Mouse (Mus musculus): ENCODE measurements at regions not wholly inside any gene's neighbourhood (a gene's known extent, or its start where the extent isn't known, plus 50 kb on each side); places are given as distances from the start of the nearest gene placed in this dataset.

GRCm38 (mm10) chr4:142898994-142899393 is 313.8 kb downstream of the Prdm2 start:
- H3K36me3 ChIP-seq (replicated peaks) = no peaks in the 10 kb centered on the region
- no peak overlapping the region for H3K9ac ChIP-seq
- H3K4me3 ChIP-seq (replicated peaks) = no peak overlapping the region
- H3K9me3 ChIP-seq = no peaks in the 10 kb centered on the region
- WGBS = 88% methylated on average over 1 of the region's 1 CpGs
- no peak for ATAC-seq (ENCODE audit: low FRiP score)
- no peak overlapping the region for H3K4me2 ChIP-seq
- peaks cover 7% of the 10 kb centered on the region; the same call in 1 of the 2 replicates for H3K27me3 ChIP-seq
- H3K4me1 ChIP-seq = no peaks in the 10 kb centered on the region
- no peak overlapping the region for H3K27ac ChIP-seq

- 91% methylated on average over 1 of the region's 1 CpGs for WGBS
Observed at GRCm38 (mm10) chr4:142890711-142891110, 322.1 kb downstream of the Prdm2 start.

GRCm38 (mm10) chr4:142888891-142889290 is 323.9 kb downstream of the Prdm2 start:
- Histone ChIP-seq H3K9ac (no peak overlapping the region), H3K4me3 (replicated peaks) (no peak overlapping the region), H3K27ac (no peak overlapping the region), H3K9me3 (peaks cover 3% of the 10 kb centered on the region; the same call in 1 of the 2 replicates), H3K4me1 (0 out of 2 replicates have a peak, but pooled peaks cover 3% of the 10 kb centered on the region), H3K36me3 (replicated peaks) (no peaks in the 10 kb centered on the region), H3K27me3 (no peaks in the 10 kb centered on the region), H3K4me2 (no peak overlapping the region)
- no peak for ATAC-seq (ENCODE audit: low FRiP score)
- 85% methylated on average over 4 of the region's 4 CpGs for WGBS

More at GRCm38 (mm10) chr4:142890711-142891110, 322.1 kb downstream of the Prdm2 start:
- no peak overlapping the region for H3K4me3 ChIP-seq (replicated peaks)
- peaks cover 3% of the 10 kb centered on the region; the same call in 1 of the 2 replicates for H3K9me3 ChIP-seq
- 0 out of 2 replicates have a peak, but pooled peaks cover 4% of the 10 kb centered on the region for H3K27me3 ChIP-seq
- H3K36me3 ChIP-seq (replicated peaks) = no peaks in the 10 kb centered on the region
- no peak overlapping the region for H3K9ac ChIP-seq
- H3K4me1 ChIP-seq = 0 out of 2 replicates have a peak, but pooled peaks cover 3% of the 10 kb centered on the region
- H3K4me2 ChIP-seq = no peak overlapping the region
- H3K27ac ChIP-seq = no peak overlapping the region
- ATAC-seq (ENCODE audit: low FRiP score) = no peak

GRCm38 (mm10) chr4:142887876-142888275 is 324.9 kb downstream of the Prdm2 start:
- Histone ChIP-seq H3K4me1 (0 out of 2 replicates have a peak, but pooled peaks cover 3% of the 10 kb centered on the region), H3K36me3 (replicated peaks) (no peaks in the 10 kb centered on the region), H3K27ac (no peak overlapping the region), H3K27me3 (no peaks in the 10 kb centered on the region), H3K9me3 (peaks cover 3% of the 10 kb centered on the region; the same call in 1 of the 2 replicates), H3K4me2 (no peak overlapping the region), H3K9ac (no peak overlapping the region), H3K4me3 (replicated peaks) (no peak overlapping the region)
- WGBS = 82% methylated on average over 6 of the region's 6 CpGs
- no peak for ATAC-seq (ENCODE audit: low FRiP score)

GRCm38 (mm10) chr4:142880323-142880759 is 332.5 kb downstream of the Prdm2 start:
- Histone ChIP-seq H3K27ac (no peak overlapping the region), H3K36me3 (replicated peaks) (no peaks in the 10 kb centered on the region), H3K9ac (no peak overlapping the region), H3K9me3 (no peaks in the 10 kb centered on the region), H3K4me2 (no peak overlapping the region), H3K27me3 (no peaks in the 10 kb centered on the region), H3K4me1 (peaks cover 5% of the 10 kb centered on the region), H3K4me3 (replicated peaks) (no peak overlapping the region)
- peak; percentile 77 for ATAC-seq (ENCODE audit: low FRiP score)
- 13% methylated on average over 2 of the region's 2 CpGs for WGBS

- no peaks in the 10 kb centered on the region for H3K36me3 ChIP-seq (replicated peaks)
- no peak overlapping the region for H3K9ac ChIP-seq
- WGBS = 93% methylated on average over 3 of the region's 3 CpGs
- H3K4me2 ChIP-seq = no peak overlapping the region
- ATAC-seq (ENCODE audit: low FRiP score) = no peak
- H3K4me1 ChIP-seq = peaks cover 5% of the 10 kb centered on the region
- 0 out of 2 replicates have a peak, but pooled peaks cover 3% of the 10 kb centered on the region for H3K27me3 ChIP-seq
- H3K4me3 ChIP-seq (replicated peaks) = no peak overlapping the region
- H3K9me3 ChIP-seq = no peaks in the 10 kb centered on the region
- H3K27ac ChIP-seq = no peak overlapping the region
Observed at GRCm38 (mm10) chr4:142876151-142876550, 336.6 kb downstream of the Prdm2 start.

GRCm38 (mm10) chr4:142875105-142875504 is 337.7 kb downstream of the Prdm2 start:
- Histone ChIP-seq H3K9ac (no peak overlapping the region), H3K36me3 (replicated peaks) (no peaks in the 10 kb centered on the region), H3K27me3 (0 out of 2 replicates have a peak, but pooled peaks cover 3% of the 10 kb centered on the region), H3K4me1 (peaks cover 2% of the 10 kb centered on the region), H3K4me3 (replicated peaks) (no peak overlapping the region), H3K9me3 (no peaks in the 10 kb centered on the region), H3K4me2 (no peak overlapping the region), H3K27ac (no peak overlapping the region)
- no peak for ATAC-seq (ENCODE audit: low FRiP score)
- 80% methylated on average over 5 of the region's 5 CpGs for WGBS

GRCm38 (mm10) chr4:142866341-142866740 is 346.5 kb downstream of the Prdm2 start:
- no peak for ATAC-seq (ENCODE audit: low FRiP score)
- no peaks in the 10 kb centered on the region for H3K27me3 ChIP-seq
- no peak overlapping the region for H3K4me3 ChIP-seq (replicated peaks)
- no peak overlapping the region for H3K9ac ChIP-seq
- no peaks in the 10 kb centered on the region for H3K9me3 ChIP-seq
- no peak overlapping the region for H3K4me2 ChIP-seq
- no peak overlapping the region for H3K27ac ChIP-seq
- no peaks in the 10 kb centered on the region for H3K4me1 ChIP-seq
- H3K36me3 ChIP-seq (replicated peaks) = no peaks in the 10 kb centered on the region
- WGBS = 91% methylated on average over 7 of the region's 7 CpGs

GRCm38 (mm10) chr4:142865593-142865992 is 347.2 kb downstream of the Prdm2 start:
- WGBS = 85% methylated on average over 2 of the region's 2 CpGs
- Histone ChIP-seq H3K27me3 (no peaks in the 10 kb centered on the region), H3K9ac (no peak overlapping the region), H3K9me3 (no peaks in the 10 kb centered on the region), H3K36me3 (replicated peaks) (no peaks in the 10 kb centered on the region), H3K4me3 (replicated peaks) (no peak overlapping the region), H3K4me2 (no peak overlapping the region), H3K27ac (no peak overlapping the region), H3K4me1 (no peaks in the 10 kb centered on the region)
- no peak for ATAC-seq (ENCODE audit: low FRiP score)

- Histone ChIP-seq H3K4me1 (no peaks in the 10 kb centered on the region), H3K9ac (no peak overlapping the region), H3K27ac (no peak overlapping the region), H3K4me2 (no peak overlapping the region), H3K36me3 (replicated peaks) (no peaks in the 10 kb centered on the region), H3K4me3 (replicated peaks) (no peak overlapping the region), H3K27me3 (no peaks in the 10 kb centered on the region), H3K9me3 (no peaks in the 10 kb centered on the region)
- WGBS = 85% methylated on average over 5 of the region's 5 CpGs
- ATAC-seq (ENCODE audit: low FRiP score) = no peak
Observed at GRCm38 (mm10) chr4:142863939-142864338, 348.9 kb downstream of the Prdm2 start.

GRCm38 (mm10) chr4:142860441-142860840 is 352.4 kb downstream of the Prdm2 start:
- Histone ChIP-seq H3K27me3 (no peaks in the 10 kb centered on the region), H3K9me3 (no peaks in the 10 kb centered on the region), H3K9ac (no peak overlapping the region), H3K36me3 (replicated peaks) (no peaks in the 10 kb centered on the region), H3K27ac (no peak overlapping the region), H3K4me2 (no peak overlapping the region), H3K4me3 (replicated peaks) (no peak overlapping the region), H3K4me1 (no peaks in the 10 kb centered on the region)
- 93% methylated on average over 3 of the region's 3 CpGs for WGBS
- ATAC-seq (ENCODE audit: low FRiP score) = no peak

GRCm38 (mm10) chr4:142856626-142857025 is 356.2 kb downstream of the Prdm2 start:
- no peak overlapping the region for H3K4me2 ChIP-seq
- no peaks in the 10 kb centered on the region for H3K27me3 ChIP-seq
- no peak for ATAC-seq (ENCODE audit: low FRiP score)
- no peak overlapping the region for H3K4me3 ChIP-seq (replicated peaks)
- H3K4me1 ChIP-seq = no peaks in the 10 kb centered on the region
- H3K9me3 ChIP-seq = no peaks in the 10 kb centered on the region
- 83% methylated on average over 6 of the region's 6 CpGs for WGBS
- no peaks in the 10 kb centered on the region for H3K36me3 ChIP-seq (replicated peaks)
- no peak overlapping the region for H3K27ac ChIP-seq
- no peak overlapping the region for H3K9ac ChIP-seq

- no peak for ATAC-seq (ENCODE audit: low FRiP score)
- 90% methylated on average over 6 of the region's 6 CpGs for WGBS
- H3K27me3 ChIP-seq = no peaks in the 10 kb centered on the region
- H3K36me3 ChIP-seq (replicated peaks) = no peaks in the 10 kb centered on the region
- H3K4me3 ChIP-seq (replicated peaks) = no peak overlapping the region
- no peak overlapping the region for H3K27ac ChIP-seq
- H3K4me2 ChIP-seq = no peak overlapping the region
- H3K4me1 ChIP-seq = no peaks in the 10 kb centered on the region
- no peaks in the 10 kb centered on the region for H3K9me3 ChIP-seq
- no peak overlapping the region for H3K9ac ChIP-seq
Observed at GRCm38 (mm10) chr4:142855635-142856034, 357.2 kb downstream of the Prdm2 start.
